ENCODE assay signal across 21 mouse cellular contexts in genomic region chr4:44073799-44074198, GRCm38 (mm10). TPM values are rescaled to one million over a fixed set of nuclear protein-coding genes. Genes with fewer than 3 reads are reported as not detected.
DNase-seq lines count a peak whose midpoint lies in the region; ATAC-seq and TF ChIP-seq lines count a peak whose summit lies in the region.
"Had no signal": no experiment of that assay in that cellular context is flagged by ENCODE, and none has a peak within 500 bp of the region (broad histone marks: within the 10 kb centered on the region; RNA-seq: fewer than 3 reads in every experiment).

No protein-coding gene starts in this region.

- no peaks in the 10 kb centered on the region for H3K36me3 ChIP-seq in spleen, adult 2 months (ENCODE audit: control insufficient read depth, insufficient read depth, low read length)
- no peaks in the 10 kb centered on the region for H3K36me3 ChIP-seq in liver, embryonic 13.5 days
- no peaks in the 10 kb centered on the region for H3K36me3 ChIP-seq in splenic B cell, adult 2 months (ENCODE audit: control insufficient read depth, insufficient read depth, low read length, poor library complexity, severe bottlenecking)
- H3K36me3 ChIP-seq: embryonic facial prominence, embryonic 15.5 days; neural tube, embryonic 13.5 days had no signal

- H3K27me3 ChIP-seq in spleen, adult 2 months (ENCODE audit: control insufficient read depth, insufficient read depth, low read length): no peaks in the 10 kb centered on the region
- no peaks in the 10 kb centered on the region for H3K27me3 ChIP-seq in liver, embryonic 13.5 days
- H3K27me3 ChIP-seq in splenic B cell, adult 2 months (ENCODE audit: control insufficient read depth, insufficient read depth, low read length, poor library complexity, severe bottlenecking): no peaks in the 10 kb centered on the region
- H3K27me3 ChIP-seq: embryonic facial prominence, embryonic 15.5 days; neural tube, embryonic 13.5 days had no signal

- no peak overlapping the region; the same call in 1 of the 2 replicates for H3K4me2 ChIP-seq in liver, embryonic 13.5 days

- H3K27ac ChIP-seq in spleen, adult 2 months (ENCODE audit: insufficient read depth, low read length): peak overlapping the region; percentile 39
- peak overlapping the region; percentile 58; the same call in 1 of the 2 replicates for H3K27ac ChIP-seq in bone marrow, adult 2 months (ENCODE audit: control insufficient read depth, insufficient read depth, low read depth, low read length, poor library complexity)
- 0 out of 2 replicates have a peak overlapping the region, but pooled peaks have one; percentile 88 for H3K27ac ChIP-seq in liver, embryonic 13.5 days
- no peak overlapping the region for H3K27ac ChIP-seq in left cerebral cortex, adult 2 months
- H3K27ac ChIP-seq: embryonic facial prominence, embryonic 15.5 days; hindbrain, embryonic 14.5 days; macrophage; neural tube, embryonic 13.5 days; stomach, postnatal 0 days had no signal

- intact Hi-C loops in left cerebral cortex, adult 2 months (cut with DNase I): loop anchor here (2.0 to 5.0 kb wide), 3 partner anchors 41 to 229 kb away; partner anchors contain the start of gene Melk

- peak in 1 of 2 experiments; percentile 43 for DNase-seq in spleen, adult 2 months (ENCODE audit: low read depth in 1 of 2, low spot score in 2 of 2)
- DNase-seq in spleen, postnatal 10 days (ENCODE audit: low spot score in 2 of 2): no peak
- no peak for DNase-seq in liver, embryonic 13.5 days
- peak; percentile 69 for DNase-seq in splenic B cell, adult 2 months (ENCODE audit: low read depth, low spot score)
- DNase-seq in left cerebral cortex, adult 2 months (ENCODE audit: extremely low spot score in 1 of 2, low spot score in 2 of 2): no peak
- no peak for DNase-seq in urinary bladder, postnatal 25 days (ENCODE audit: low spot score)
- DNase-seq: adrenal gland, postnatal 14 days; cerebellum, adult 9-10 months; gastrocnemius, adult 2 months; heart, postnatal 14 days; kidney, postnatal 4 days; layer of hippocampus, adult 9-11 months; retina, postnatal 1 day had no signal

- H3K4me3 ChIP-seq in spleen, adult 2 months (ENCODE audit: extremely low read depth, insufficient read depth, insufficient read length): no peak overlapping the region
- H3K4me3 ChIP-seq in bone marrow, adult 2 months (replicated peaks; ENCODE audit: control insufficient read depth, low read depth, low read length): no peak overlapping the region
- no peak overlapping the region for H3K4me3 ChIP-seq in liver, embryonic 13.5 days (replicated peaks)
- H3K4me3 ChIP-seq in left cerebral cortex, adult 2 months: no peak overlapping the region

- ATAC-seq in liver, embryonic 13.5 days (ENCODE audit: low read depth): no peak
- ATAC-seq: forebrain, embryonic 14.5 days; midbrain, embryonic 16.5 days had no signal

- H3K4me1 ChIP-seq in spleen, adult 2 months (ENCODE audit: control insufficient read depth, insufficient read depth, insufficient read length): peaks cover 13% of the 10 kb centered on the region; the same call in 1 of the 2 replicates
- peaks cover 3% of the 10 kb centered on the region; the same call in 1 of the 2 replicates for H3K4me1 ChIP-seq in bone marrow, adult 2 months (ENCODE audit: control insufficient read depth, insufficient read depth, low read length)
- peaks cover 50% of the 10 kb centered on the region for H3K4me1 ChIP-seq in liver, embryonic 13.5 days (replicated peaks)

- H3K9me3 ChIP-seq in liver, embryonic 13.5 days (replicated peaks): no peaks in the 10 kb centered on the region
- H3K9me3 ChIP-seq: embryonic facial prominence, embryonic 15.5 days; neural tube, embryonic 13.5 days had no signal

- 32% methylated on average over 3 of the region's 3 CpGs for WGBS in spleen, adult 2 months
- WGBS in bone marrow, adult 2 months: 68% methylated on average over 3 of the region's 3 CpGs
- WGBS in liver, embryonic 13.5 days (ENCODE audit: insufficient replicate concordance): 70% methylated on average over 3 of the region's 3 CpGs

- TF ChIP-seq POLR2A in spleen, adult 2 months (IDR thresholded peaks at IDR 0.05; ENCODE audit: low read depth, low read length): no peak
- no peak for TF ChIP-seq POLR2A in bone marrow, adult 2 months (IDR thresholded peaks at IDR 0.05; ENCODE audit: borderline replicate concordance, control insufficient read depth, low read depth, low read length)

- H3K9ac ChIP-seq in liver, embryonic 13.5 days: 0 out of 2 replicates have a peak overlapping the region, but pooled peaks have one; percentile 90
- H3K9ac ChIP-seq: embryonic facial prominence, embryonic 15.5 days; hindbrain, embryonic 14.5 days had no signal

- TF ChIP-seq CTCF in spleen, adult 2 months (IDR thresholded peaks at IDR 0.05; ENCODE audit: extremely low read depth, insufficient read depth, insufficient read length, insufficient replicate concordance): no peak
- no peak for TF ChIP-seq CTCF in bone marrow, adult 2 months (IDR thresholded peaks at IDR 0.05; ENCODE audit: control insufficient read depth, insufficient read depth, low read length)
- TF ChIP-seq CTCF in left cerebral cortex, adult 2 months (IDR thresholded peaks at IDR 0.05): no peak

RNA-seq across cellular contexts. Expression of gene Gne, which starts 10.2 kb away (rescaled TPM):
- 21.8 and 25.1 TPM in 2 replicates for polyA plus RNA-seq in spleen, adult 2 months (2012; rRNA removed)
- 8.1 and 13.6 TPM in 2 replicates for polyA plus RNA-seq in bone marrow, adult 2 months (2011; ENCODE audit: insufficient read depth, insufficient read length, low replicate concordance, missing spikeins)
- polyA plus RNA-seq in liver, embryonic 13.5 days (2015; fragmentation: Nextera tagmentation; extraction: Ambion mirVana): 26.2 and 32.1 TPM in 2 replicates
- total RNA-seq in left cerebral cortex, adult 2 months (2021): 10 to 100 TPM; 47.6 to 51.8 TPM
